Mouse (Mus musculus): ENCODE data around the gene Fgfbp3. TPM values are rescaled to one million over a fixed set of nuclear protein-coding genes. Genes with fewer than 3 reads are reported as not detected.
"Not testable (repeated sequence)": the region's sequence is repeated elsewhere in the genome, so short reads cannot be mapped to it uniquely, and the experiment has no call there.

Fgfbp3 gene
- 1.0 and 1.2 TPM in 2 replicates for polyA plus RNA-seq (2015; fragmentation: Nextera tagmentation; extraction: Ambion mirVana)

DNA sequence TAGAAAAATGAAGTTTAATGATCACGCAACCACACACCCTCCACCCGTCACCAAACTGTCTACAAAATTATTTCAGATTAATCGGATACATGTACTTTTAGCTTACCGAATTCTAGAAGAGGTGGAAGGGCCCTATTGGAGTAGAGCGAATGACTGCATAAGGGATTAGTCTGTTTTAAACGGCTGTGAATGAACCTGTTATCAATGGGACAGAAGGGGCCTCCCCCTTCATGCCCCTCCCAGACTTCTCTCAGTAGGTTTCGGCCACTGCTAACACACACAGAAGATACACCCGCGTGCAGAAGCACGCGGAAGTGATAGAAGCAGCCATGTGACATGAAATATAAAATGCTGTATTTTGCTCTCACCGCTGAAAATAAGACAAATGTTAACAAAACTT, at the start of gene Fgfbp3:
TSS of gene Fgfbp3 (minus strand) at position 150 of the 400 bp plus-strand sequence.
- Histone ChIP-seq H3K9me3 (ENCODE audit: low read length) (no peaks in the 10 kb centered on the region), H3K27me3 (ENCODE audit: insufficient read depth, low read length) (peaks cover 9% of the 10 kb centered on the region; the same call in 1 of the 2 replicates), H3K4me2 (ENCODE audit: low read depth, low read length) (peak within 1 kb of the TSS; percentile 98), H3K36me3 (replicated peaks; ENCODE audit: insufficient read depth, low read length) (no peaks in the 10 kb centered on the region), H3K27ac (ENCODE audit: low read depth) (peak within 1 kb of the TSS; percentile 64; the same call in 1 of the 2 replicates), H3K9ac (replicated peaks) (peak within 1 kb of the TSS; percentile 79), H3K4me3 (ENCODE audit: low read depth, low read length) (peak within 1 kb of the TSS; percentile 77), H3K4me1 (ENCODE audit: insufficient read depth) (peaks cover 10% of the 10 kb centered on the region)
- WGBS (ENCODE audit: insufficient replicate concordance) = 8% methylated on average over 12 of the region's 12 CpGs
- peak; percentile 63 for ATAC-seq
- TF ChIP-seq EP300 (IDR thresholded peaks at IDR 0.05; ENCODE audit: low read depth) (no peak), CTCF (IDR thresholded peaks at IDR 0.05; ENCODE audit: low read depth) (no peak)
- no peak for DNase-seq

DNA sequence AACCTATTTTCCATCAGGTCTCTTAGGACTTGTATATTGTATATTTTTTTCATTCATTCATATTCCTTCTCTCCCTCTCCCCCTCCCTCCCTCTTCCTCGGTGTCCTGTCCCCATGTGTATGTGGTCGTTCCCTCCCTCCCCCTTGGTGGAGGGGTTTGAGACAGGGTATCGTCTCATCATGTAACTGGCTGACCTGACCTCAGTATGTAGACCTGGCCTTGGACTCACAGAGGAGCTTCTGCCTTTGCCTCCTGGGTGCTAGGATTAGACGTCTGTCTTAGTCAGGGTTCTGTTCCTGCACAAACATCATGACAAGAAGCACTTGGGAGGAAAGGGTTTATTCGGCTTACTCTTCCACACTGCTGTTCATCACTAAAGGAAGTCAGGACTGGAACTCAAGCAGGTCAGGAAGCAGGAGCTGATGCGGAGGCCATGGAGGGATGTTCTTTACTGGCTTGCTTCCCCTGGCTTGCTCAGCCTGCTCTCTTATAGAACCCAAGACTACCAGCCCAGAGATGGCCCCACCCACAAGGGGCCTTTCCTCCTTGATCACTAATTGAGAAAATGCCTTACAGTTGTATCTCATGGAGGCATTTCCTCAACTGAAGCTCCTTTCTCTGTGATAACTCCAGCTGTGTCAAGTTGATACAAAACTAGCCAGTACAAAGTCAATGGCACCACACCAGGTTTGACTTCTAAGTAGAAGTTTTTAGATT, 43.3 kb upstream of the Fgfbp3 start:
- H3K27me3 ChIP-seq (ENCODE audit: insufficient read depth, low read length); H3K9me3 ChIP-seq (ENCODE audit: low read length); H3K4me2 ChIP-seq (ENCODE audit: low read depth, low read length); H3K27ac ChIP-seq (ENCODE audit: low read depth); H3K4me1 ChIP-seq (ENCODE audit: insufficient read depth); ATAC-seq; H3K4me3 ChIP-seq (ENCODE audit: low read depth, low read length); DNase-seq; H3K9ac ChIP-seq (replicated peaks): not testable (repeated sequence)
- WGBS (ENCODE audit: insufficient replicate concordance) = 76% methylated on average over 6 of the region's 6 CpGs
- peaks cover 56% of the 10 kb centered on the region for H3K36me3 ChIP-seq (replicated peaks; ENCODE audit: insufficient read depth, low read length)

DNA sequence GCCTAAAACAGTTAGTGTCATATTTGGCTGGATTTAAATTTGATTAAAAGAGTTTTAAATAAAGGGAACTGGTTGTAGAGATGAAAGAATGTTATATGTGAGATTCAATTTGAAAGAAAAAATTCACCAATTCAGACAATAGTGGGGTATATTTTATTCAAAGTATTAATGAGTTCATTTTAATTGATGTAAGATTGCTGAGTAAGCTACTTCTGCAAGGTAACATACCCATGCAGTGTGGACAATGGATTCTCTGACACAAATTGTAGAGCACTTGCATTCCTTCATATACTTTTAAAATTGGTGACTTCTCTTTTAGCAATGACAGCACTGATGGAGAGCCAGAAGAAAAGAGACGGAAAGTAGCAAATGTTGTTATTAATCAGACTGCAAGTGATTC, 41.9 kb upstream of the Fgfbp3 start:
- no peak overlapping the region for H3K4me2 ChIP-seq (ENCODE audit: low read depth, low read length)
- H3K9me3 ChIP-seq (ENCODE audit: low read length) = no peaks in the 10 kb centered on the region
- ATAC-seq (no peak), DNase-seq (no peak)
- no peak overlapping the region for H3K27ac ChIP-seq (ENCODE audit: low read depth)
- peaks cover 53% of the 10 kb centered on the region for H3K36me3 ChIP-seq (replicated peaks; ENCODE audit: insufficient read depth, low read length)
- TF ChIP-seq EP300 (IDR thresholded peaks at IDR 0.05; ENCODE audit: low read depth) (no peak), CTCF (IDR thresholded peaks at IDR 0.05; ENCODE audit: low read depth) (no peak)
- H3K9ac ChIP-seq (replicated peaks) = no peak overlapping the region
- WGBS (ENCODE audit: insufficient replicate concordance) = 91% methylated on average over 1 of the region's 1 CpGs
- no peaks in the 10 kb centered on the region for H3K4me1 ChIP-seq (ENCODE audit: insufficient read depth)
- no peaks in the 10 kb centered on the region for H3K27me3 ChIP-seq (ENCODE audit: insufficient read depth, low read length)
- H3K4me3 ChIP-seq (ENCODE audit: low read depth, low read length) = no peak overlapping the region

GRCm38 (mm10) chr19:36958331-36958730, 38.9 kb upstream of the Fgfbp3 start:
- Histone ChIP-seq H3K36me3 (replicated peaks; ENCODE audit: insufficient read depth, low read length) (peaks cover 40% of the 10 kb centered on the region), H3K27ac (ENCODE audit: low read depth) (no peak overlapping the region), H3K27me3 (ENCODE audit: insufficient read depth, low read length) (no peaks in the 10 kb centered on the region), H3K9ac (replicated peaks) (no peak overlapping the region), H3K4me1 (ENCODE audit: insufficient read depth) (no peaks in the 10 kb centered on the region), H3K9me3 (ENCODE audit: low read length) (no peaks in the 10 kb centered on the region), H3K4me3 (ENCODE audit: low read depth, low read length) (no peak overlapping the region), H3K4me2 (ENCODE audit: low read depth, low read length) (no peak overlapping the region)
- no peak for DNase-seq
- no peak for ATAC-seq
- TF ChIP-seq CTCF (IDR thresholded peaks at IDR 0.05; ENCODE audit: low read depth) (no peak), EP300 (IDR thresholded peaks at IDR 0.05; ENCODE audit: low read depth) (no peak)
- WGBS (ENCODE audit: insufficient replicate concordance) = 70% methylated on average over 4 of the region's 4 CpGs

DNA sequence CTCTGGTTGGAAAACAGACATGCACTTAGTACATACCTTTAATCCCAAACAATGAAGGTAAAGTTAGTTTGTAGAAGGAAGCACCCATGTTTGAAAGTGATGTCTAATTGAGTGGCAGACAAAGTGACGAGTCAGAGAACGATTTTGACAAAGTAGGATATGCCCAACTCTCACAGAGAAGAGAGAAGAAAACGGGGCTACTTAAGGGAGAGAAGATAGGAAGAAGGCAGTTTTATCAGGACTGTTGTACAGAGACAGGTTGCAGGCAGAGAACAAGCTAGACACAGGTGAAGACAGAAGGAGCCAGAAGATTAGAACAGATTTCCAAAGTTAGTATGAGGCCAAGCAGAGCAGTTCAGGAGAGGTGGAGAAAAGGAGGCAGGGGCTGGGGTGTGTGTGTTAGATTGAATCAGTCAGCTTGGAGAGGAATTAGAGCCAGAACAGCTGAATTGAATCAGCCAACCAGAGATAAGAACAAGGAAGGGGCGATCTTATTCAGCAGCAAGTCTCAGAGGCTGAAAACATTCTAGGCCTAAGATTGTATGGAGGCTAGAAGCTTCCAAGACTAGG, 34.3 kb upstream of the Fgfbp3 start:
- Histone ChIP-seq H3K4me3 (ENCODE audit: low read depth, low read length) (no peak overlapping the region), H3K27me3 (ENCODE audit: insufficient read depth, low read length) (no peaks in the 10 kb centered on the region), H3K36me3 (replicated peaks; ENCODE audit: insufficient read depth, low read length) (peaks cover 29% of the 10 kb centered on the region), H3K27ac (ENCODE audit: low read depth) (no peak overlapping the region), H3K4me1 (ENCODE audit: insufficient read depth) (no peaks in the 10 kb centered on the region), H3K9ac (replicated peaks) (no peak overlapping the region), H3K9me3 (ENCODE audit: low read length) (no peaks in the 10 kb centered on the region), H3K4me2 (ENCODE audit: low read depth, low read length) (no peak overlapping the region)
- no peak for DNase-seq
- WGBS (ENCODE audit: insufficient replicate concordance) = 51% methylated on average over 4 of the region's 4 CpGs
- no peak for ATAC-seq
- no peak for TF ChIP-seq CTCF (IDR thresholded peaks at IDR 0.05; ENCODE audit: low read depth)
- no peak for TF ChIP-seq EP300 (IDR thresholded peaks at IDR 0.05; ENCODE audit: low read depth)

DNA sequence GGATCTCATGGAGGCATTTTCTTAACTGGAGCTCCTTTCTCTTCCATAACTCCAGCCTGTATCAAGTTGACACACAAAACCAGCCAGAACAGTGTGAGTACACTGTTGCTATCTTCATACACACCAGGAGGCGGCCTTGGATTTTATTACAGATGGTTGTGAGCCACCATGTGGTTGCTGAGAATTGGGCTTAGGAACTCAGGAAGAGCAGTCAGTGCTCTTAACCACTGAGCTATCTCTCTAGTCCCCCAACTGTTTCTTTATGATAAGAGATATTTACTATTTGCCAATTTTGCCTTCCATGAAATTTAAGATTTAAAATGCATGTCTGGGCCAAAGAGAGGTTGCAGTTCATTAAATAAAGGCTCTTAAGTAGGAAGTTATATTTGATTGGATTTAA, 20.6 kb upstream of the Fgfbp3 start:
- WGBS (ENCODE audit: insufficient replicate concordance) = 39% methylated on average over 1 of the region's 1 CpGs
- H3K36me3 ChIP-seq (replicated peaks; ENCODE audit: insufficient read depth, low read length) = peaks cover 1% of the 10 kb centered on the region
- DNase-seq (no peak), ATAC-seq (peak; percentile 49)
- H3K27ac ChIP-seq (ENCODE audit: low read depth) = no peak overlapping the region
- H3K4me3 ChIP-seq (ENCODE audit: low read depth, low read length) = no peak overlapping the region
- H3K9me3 ChIP-seq (ENCODE audit: low read length) = no peaks in the 10 kb centered on the region
- TF ChIP-seq CTCF (IDR thresholded peaks at IDR 0.05; ENCODE audit: low read depth) (peak; percentile 22), EP300 (IDR thresholded peaks at IDR 0.05; ENCODE audit: low read depth) (no peak)
- H3K9ac ChIP-seq (replicated peaks) = no peak overlapping the region
- no peaks in the 10 kb centered on the region for H3K27me3 ChIP-seq (ENCODE audit: insufficient read depth, low read length)
- no peak overlapping the region for H3K4me2 ChIP-seq (ENCODE audit: low read depth, low read length)
- no peaks in the 10 kb centered on the region for H3K4me1 ChIP-seq (ENCODE audit: insufficient read depth)
